Mouse (Mus musculus): ENCODE results near the gene Dcaf11. TPM values are rescaled to one million over a fixed set of nuclear protein-coding genes. Genes with fewer than 3 reads are reported as not detected.
A peak's percentile ranks its signal among the peaks of the same experiment; 100 is the strongest.

The Dcaf11 gene
- total RNA-seq, 4 experiments from 2014 or later = 74.0 to 93.1 (median 82.3) TPM

DNA sequence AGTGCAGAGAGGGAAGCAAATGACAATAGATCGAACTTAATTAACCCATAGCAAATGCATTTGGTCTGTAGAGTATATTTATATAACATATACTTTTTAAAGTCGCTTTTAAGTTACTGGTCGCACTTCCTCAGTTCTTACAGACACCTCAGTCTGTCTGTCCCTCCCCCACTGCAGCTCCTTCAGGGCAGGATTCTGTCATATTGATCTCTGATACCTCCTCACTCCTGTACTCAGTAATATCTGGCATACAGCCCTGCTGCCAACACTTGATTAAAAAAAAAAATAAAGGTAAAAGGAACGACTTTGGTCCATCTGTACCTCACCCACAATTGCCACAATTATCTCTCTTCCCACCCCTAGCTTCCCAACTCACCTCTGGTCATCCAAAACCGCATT is 24.5 kb downstream of the Dcaf11 start:
- DNase-seq (ENCODE audit: low spot score in 2 of 2) = no peak

DNA sequence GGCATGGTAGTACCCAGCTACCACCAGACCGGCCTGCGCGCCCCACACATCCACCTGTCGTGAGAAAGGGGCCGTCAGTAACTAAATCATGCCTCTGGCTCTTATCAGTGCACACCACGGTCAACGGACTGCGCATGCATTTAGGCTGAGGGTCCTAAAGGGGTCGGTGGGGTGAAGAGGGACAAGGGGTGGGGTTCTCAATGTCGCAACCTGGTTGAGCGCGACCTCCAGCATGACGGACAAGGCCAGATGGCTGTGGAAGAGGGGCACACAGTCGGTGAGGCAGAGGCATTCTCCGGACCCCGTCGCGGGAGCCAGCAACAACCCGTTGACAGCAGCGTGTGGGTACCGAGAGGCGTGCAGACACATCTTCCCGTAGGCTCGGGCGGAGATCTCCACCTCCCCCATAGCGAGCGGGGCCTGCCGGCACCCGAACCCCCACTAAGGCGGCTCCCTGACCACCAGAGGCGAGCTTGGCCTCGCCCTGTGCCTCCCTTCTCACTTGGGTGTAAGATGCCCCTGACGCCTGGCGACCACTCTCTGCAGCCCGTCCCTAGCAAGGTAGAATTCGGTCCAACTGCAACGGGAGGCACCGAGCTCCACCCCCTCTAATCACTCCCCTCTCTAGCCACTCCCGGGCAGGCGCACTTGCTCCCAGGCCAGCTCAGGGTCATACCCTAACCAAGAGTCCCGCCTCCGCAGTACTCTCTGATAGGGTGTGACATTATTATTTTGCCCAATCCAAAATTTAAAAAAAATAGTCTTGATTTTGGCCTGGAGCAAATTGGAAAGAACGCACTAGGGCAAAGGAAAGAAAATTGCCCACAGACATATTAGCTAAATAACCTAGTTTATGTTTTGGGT is 25.1 kb downstream of the Dcaf11 start, which contains the start of gene Emc9:
Gene Emc9 (minus strand): TSS at position 601 of the 864 bp plus-strand sequence.
- DNase-seq (ENCODE audit: low spot score in 2 of 2) = peak in 1 of 2 experiments; percentile 59

- DNase-seq (ENCODE audit: low spot score in 2 of 2) = no peak
These were observed 25.8 kb downstream of the Dcaf11 start for GRCm38 (mm10) chr14:55585566-55585960.

DNA sequence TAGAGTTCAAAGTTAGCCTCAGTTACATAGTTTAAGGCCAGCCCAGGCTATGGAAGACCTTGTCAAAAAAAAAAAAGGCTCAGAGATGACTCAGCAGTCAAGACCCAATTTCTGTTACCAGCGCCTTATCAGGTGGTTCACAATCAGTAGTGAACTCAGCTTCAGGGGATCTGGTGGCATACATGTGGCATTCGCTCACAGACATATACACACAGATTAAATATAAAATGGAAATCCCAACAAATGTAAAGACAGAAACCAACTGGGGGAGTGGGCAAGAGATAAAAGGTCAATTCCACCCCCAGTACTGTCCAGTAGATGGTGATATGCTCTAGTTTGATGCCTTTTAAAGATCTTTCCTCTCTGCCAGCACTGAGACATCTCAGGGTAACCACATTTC is 26.3 kb downstream of the Dcaf11 start:
- no peak for DNase-seq (ENCODE audit: low spot score in 2 of 2)

DNA sequence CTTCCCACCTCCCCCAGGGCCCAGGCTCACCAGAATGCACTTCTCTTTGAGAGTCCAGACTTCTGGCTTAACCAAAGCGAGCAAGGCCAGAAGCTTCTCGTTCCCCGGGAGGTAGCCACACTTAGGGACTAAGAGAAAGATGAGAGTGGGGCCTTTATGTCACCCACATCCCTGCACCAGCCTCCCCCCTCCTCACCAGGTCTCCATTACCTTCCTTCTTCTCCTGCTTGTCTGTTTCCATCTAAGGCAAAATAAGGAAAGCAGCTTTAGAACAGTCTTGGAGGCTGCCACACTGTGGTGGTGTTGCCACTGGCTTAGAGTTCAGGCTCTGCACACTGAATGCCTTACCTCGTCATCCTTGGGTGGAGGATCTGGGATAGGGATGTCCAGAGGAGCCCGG is 29.5 kb downstream of the Dcaf11 start:
- no peak for DNase-seq (ENCODE audit: low spot score in 2 of 2)

DNA sequence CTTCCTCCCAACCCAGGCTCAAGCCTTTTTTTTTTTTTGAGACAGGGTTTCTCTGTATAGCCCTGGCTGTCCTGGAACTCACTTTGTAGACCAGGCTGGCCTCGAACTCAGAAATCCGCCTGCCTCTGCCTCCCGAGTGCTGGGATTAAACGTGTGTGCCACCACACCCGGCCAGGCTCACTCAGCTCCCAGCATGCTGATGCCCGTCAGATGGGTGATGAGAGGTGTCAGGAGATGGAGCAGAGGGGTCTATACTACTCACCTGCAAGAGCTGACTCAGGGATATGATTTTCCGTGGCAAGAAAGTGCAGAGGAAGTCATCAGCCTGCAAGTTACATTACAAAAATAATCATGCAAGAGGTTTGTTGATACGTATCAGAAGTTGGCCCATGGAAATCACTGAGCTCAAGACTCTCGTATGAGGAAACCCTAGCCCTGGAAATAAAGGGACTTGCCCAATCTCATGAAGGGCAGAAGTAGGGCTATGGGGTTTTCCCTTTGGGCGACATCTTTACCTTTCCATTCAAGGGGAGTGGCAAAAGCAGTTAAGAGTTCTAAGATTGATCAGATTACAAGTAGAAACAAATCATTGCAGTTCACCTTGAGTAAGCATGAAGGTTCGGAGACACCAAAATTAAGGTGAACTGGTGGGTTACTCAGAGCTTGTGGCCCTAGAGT is 30.1 kb downstream of the Dcaf11 start:
- no peak for DNase-seq (ENCODE audit: low spot score in 2 of 2)

DNA sequence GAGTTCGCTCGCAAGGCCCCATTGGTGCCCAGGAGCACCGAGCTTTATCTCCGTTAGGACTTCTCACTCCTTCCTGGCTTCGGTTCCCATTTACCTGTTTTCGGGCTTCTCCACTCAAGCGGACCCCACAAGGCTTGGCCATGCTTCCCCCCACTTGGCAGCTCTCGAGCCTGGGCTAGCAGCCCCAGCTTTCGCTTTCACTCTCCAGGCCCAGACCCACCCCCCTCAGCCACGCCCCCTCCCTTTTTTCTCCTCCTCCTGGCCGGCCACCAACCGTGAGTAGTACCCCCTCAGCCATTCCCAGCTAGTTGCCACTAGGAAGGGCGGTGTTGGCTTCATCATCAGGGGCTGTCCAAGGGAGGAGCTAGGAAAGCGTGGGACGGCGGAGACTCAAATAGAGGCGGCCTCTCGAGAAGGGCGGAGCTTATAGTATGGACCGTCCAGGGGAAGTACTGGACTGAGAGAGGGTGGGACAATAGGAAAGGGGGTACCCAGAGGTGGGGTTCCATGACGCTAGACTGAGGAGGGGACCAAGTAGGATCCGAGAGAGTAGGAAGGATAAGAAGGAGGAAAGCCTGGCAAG is 31.0 kb downstream of the Dcaf11 start, which contains the start of gene Psme2:
Gene Psme2 (minus strand): TSS at position 366 of the 583 bp plus-strand sequence.
- peak; percentile 89 to 96 for DNase-seq (ENCODE audit: low spot score in 2 of 2)

DNA sequence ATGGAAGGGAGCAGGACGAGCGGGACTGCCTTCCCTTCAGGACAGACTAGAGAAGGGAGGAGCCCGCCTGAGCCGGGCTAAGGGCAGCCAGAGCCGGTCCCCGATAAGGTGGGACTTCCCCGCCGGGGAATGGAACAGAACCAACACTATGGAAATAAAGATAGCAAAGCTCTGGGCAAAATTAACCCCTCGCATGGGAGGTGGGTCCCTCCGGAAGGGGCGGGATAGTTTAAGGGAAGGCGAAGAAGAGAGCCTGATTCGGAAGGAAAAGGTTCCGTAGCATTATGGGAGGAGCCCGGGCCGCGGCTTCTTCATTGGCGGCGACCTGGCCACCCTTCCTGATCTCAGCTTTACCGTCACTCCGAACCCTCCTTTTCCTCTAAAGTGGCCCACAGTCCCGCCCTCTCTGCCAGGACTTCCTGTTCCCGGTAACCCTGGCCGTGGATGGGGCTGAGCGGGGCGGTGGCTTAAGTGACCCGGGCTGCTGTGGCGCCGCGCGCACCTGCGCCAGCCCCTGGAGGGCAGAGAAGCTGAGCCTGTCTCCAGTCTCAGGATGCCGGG is 31.6 kb downstream of the Dcaf11 start, which contains the start of gene Rnf31:
Gene Rnf31 (plus strand): TSS at position 378 of the 561 bp plus-strand sequence.
- peak; percentile 94 for DNase-seq (ENCODE audit: low spot score in 2 of 2)

DNA sequence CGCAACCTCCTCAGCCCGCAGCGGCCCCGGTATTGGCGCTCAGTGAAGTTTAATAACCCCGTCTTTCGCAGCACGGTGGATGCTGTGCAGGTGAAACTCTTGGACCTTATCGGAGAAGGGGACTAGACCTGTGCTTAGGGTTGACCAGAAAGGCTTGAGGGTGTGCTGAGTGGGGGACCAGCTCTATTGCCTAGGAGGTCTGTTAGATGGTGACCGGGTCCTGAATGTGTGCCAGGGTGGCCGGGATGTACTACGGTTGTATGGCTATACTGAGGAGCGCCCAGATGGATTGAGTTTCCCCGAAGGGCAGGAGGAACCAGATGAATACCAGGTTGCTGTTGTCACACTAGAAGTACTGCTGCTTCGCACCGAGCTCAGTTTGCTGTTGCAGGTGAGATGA is 32.4 kb downstream of the Dcaf11 start:
- DNase-seq (ENCODE audit: low spot score in 2 of 2) = no peak

DNA sequence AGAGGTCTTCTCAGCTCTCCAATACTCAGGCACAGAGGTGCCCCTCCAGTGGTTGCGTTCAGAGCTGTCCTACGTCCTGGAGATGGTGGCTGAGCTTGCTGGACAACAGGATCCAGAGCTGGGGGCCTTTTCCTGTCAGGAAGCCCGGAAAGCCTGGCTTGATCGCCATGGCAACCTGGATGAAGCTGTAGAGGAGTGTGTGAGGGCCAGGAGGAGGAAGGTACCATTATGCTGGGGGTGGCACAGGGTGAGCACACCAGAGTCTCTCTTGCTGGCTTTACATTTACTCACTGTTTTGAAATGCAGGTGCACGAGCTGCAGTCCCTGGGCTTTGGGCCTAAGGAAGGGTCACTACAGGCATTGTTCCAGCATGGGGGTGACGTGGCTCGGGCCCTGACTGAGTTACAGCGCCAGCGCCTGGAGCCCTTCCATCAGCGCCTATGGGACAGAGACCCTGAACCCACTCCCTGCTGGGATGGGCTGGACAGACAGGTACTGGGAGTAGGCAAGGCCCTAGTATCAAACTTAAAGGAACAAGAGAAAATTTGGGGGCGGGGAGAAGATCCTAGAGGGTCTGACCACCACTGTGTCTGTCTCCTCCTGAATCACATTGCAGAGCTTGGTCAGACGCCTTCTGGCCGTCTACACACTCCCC is 36.4 kb downstream of the Dcaf11 start:
- DNase-seq (ENCODE audit: low spot score in 2 of 2) = peak in 1 of 2 experiments; percentile 32

DNA sequence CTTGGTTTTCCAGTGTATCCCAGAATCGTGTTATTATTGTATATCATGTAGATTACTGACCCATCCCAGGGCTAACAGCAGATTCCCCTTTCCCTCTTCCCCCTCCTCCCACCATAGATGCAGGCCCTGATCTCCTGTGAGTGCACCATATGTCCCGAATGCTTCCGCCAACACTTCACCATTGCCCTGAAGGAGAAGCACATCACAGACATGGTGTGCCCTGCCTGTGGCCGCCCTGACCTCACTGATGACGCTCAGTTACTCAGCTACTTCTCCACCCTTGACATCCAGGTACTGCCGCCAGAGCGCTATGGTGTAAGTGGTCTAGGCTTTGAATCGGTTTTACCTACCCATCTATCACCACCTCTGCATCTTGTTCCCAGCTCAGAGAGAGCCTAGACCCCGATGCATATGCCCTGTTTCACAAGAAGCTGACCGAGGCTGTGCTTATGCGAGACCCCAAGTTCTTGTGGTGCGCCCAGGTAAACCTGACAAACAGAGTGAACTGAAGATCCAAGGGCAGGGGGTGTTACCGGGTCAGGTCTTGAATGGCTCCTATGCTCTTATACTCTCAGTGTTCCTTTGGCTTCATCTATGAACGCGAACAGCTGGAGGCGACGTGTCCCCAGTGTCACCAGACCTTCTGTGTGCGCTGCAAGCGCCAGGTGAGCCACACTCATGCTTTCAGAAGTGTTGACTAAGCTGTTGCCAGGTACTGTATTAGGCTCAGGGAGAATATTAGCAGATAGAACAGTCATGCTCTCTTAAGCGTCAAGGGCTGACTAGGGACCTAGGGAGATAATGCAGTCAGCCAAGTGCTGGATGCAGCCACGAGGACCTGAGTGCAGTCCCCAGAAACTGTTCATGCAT is 39.0 kb downstream of the Dcaf11 start:
- DNase-seq (ENCODE audit: low spot score in 2 of 2) = no peak

GRCm38 (mm10) chr14:55603271-55603632 is 43.4 kb downstream of the Dcaf11 start, which contains the start of gene Irf9:
TSS of gene Irf9 (plus strand) at chr14:55603571.
- no peak for DNase-seq (ENCODE audit: low spot score in 2 of 2)

DNA sequence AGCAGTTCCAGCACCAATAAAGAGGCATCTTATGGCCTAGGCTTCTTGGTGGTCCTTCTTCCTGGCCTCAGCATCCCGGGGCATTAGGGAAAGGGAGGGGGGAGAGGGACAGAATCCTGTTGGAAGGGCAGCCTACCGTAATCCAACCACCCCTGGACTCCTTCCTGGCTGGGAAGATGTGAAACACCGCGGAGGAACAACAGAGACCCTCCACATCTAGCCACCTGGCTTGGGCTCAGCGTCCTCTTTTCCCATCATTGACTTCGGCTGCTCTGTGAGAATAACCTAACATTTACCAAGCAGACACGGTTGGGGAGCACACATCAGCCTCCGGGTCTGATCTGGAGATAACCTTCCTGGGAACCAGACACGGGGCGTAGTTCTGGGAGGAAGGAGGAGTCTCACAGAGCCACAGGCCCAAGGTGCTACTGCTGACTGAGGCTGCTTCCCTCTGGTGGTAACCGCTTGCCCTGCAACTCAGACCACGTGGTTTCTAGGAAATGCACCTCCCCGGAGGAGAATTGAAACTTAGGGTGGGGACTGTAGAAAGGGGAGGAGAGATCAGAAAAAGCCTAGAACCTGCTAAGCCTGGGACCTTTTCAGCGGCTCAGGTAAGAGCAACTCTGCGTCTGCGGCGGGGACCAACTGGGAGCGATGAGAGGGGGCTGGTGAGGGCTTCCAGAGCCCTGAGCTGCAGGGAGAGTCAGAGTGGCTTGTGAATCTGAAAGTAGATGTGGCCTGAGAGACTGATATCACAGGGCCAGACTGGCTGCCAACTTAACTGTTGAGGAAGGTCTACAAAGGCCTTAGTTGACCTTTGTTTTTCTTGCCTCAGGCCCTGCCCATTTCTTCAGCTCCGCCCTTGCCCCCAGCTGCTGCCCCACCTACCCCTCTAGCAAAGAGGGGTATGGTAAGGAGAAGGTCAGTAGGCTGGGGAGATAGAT is 44.1 kb downstream of the Dcaf11 start:
- peak; percentile 80 to 85 for DNase-seq (ENCODE audit: low spot score in 2 of 2)

DNA sequence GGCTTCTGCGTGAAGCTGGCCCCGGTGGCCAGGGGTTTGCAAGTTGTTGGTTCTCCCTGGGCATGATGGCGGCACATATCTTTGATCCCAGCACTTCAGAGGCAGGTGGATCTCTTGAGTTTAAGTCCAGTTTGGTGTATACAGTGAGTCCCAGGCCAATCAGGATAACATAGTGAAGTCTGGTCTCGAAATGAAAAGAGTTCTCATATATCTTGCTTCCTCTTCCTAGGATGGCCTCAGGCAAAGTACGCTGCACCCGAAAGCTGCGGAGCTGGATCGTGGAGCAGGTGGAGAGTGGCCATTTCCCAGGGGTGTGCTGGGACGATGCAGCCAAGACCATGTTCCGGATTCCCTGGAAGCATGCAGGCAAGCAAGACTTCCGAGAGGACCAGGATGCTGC is 45.0 kb downstream of the Dcaf11 start:
- DNase-seq (ENCODE audit: low spot score in 2 of 2) = no peak

DNA sequence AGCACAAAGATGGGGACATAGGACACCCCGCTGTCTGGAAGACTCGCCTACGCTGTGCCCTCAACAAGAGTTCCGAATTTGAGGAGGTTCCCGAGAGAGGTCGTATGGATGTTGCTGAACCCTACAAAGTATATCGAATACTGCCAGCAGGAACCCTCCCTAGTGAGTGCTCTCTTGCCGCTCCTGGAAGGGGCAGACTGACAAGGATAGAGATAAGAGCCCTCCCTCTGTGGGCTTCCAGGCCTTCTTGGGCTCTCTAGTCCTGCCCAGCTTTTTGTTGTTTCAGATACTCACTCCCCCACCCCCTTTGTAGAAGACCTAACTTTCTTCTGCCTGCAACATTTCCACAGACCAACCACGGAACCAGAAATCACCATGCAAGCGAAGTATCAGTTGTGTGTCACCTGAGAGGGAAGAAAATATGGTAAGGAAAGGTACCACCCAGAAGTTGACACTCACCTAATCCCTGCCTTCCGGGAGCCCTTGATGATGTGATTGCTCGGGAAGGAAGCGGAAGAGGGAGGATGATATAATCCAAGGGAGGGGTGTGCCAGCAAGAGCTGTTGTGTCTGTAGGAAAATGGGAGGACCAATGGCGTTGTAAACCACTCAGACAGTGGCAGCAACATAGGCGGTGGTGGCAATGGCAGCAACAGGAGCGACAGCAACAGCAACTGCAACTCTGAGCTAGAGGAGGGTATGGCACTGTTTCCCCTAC is 46.1 kb downstream of the Dcaf11 start:
- no peak for DNase-seq (ENCODE audit: low spot score in 2 of 2)

- no peak for DNase-seq (ENCODE audit: low spot score in 2 of 2)
These were observed 48.5 kb downstream of the Dcaf11 start for GRCm38 (mm10) chr14:55608339-55608738.

DNA sequence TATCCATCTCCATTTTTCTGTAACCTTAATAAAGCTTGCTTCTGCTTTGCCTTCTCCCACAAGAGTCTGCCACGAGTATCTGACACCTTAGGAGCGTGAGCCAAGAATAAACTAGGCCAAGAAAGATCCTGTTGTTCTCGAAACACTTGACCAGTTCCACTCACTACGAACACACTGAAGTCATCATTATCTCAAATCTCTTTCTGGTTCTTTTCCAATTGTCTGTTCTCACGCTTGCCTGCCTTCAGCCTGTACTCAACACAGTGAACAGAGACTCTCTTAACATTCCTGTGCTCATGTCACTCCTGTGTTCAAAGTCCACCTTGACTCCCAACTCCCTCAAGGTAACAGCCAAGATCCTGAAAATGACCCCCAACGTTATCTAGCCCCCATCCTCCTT is 53.5 kb downstream of the Dcaf11 start:
- no peak for DNase-seq (ENCODE audit: low spot score in 2 of 2)

DNA sequence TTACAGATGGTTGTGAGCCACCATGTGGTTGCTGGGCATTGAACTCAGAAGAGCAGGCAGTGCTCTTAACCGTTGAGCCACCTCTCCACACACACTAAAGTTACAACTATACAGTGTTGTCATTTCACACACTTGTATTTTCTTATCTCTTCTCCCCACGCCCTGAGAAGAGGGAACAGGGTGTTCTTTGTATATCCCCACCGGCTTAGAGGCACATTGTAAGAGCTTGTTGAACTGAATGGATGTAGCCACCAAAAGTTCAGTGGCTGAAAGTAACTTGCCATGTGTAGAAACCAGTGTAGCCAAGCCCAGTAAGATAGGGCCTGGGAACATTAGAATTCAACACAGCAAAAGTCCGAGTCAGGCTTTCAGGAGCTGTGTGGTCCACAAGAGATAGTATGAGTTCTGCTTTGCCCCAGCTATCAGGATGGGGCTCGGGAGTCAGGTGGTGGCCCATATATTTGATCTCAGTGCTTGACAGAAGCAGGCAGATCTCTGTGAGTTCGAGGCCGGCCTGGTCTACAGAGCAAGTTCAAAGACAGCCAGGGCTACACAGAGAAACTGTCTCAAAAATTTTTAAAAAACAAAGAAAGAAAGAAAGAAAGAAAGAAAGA is 54.9 kb downstream of the Dcaf11 start:
- no peak for DNase-seq (ENCODE audit: low spot score in 2 of 2)

All from layer of hippocampus, adult 8-10 months (tissue).